In the genomic region with DNA sequence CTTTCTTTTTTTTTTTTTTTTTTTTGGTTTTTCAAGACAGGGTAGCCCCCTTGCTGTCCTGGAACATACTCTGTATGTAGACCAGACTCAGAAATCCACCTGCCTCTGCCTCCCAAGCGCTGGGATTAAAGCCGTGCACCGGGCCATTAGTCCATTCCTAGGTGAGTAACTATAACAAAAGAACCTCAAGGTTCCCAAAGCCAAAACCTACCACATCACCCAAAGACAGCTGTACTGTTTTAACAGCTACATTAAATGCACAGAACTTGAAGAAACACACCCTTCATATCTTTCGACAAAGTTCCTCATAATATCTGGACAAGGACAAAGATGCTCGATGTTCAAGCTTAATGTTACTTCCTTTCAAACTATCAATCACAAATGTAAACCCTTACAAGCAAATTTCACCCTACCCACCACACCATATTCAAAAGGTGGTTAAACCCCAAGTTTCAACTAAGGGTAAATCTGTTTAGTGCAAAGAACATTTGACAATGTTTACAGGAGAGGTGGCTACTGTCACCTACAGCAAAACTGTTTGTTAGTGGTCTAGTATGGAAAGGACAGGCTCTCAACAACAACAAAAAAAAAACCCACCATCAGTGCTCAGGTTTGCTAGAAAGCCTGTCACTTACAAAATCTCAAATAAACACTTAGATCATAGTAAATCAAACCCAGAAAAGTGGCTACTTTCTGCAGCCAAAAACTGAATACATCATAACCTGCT, we compare ENCODE assay signal across 8 mouse cellular contexts. TPM values are rescaled to one million over a fixed set of nuclear protein-coding genes. Genes with fewer than 3 reads are reported as not detected.
DNase-seq lines count a peak whose midpoint lies in the region; ATAC-seq and TF ChIP-seq lines count a peak whose summit lies in the region.

No protein-coding gene starts in this region.

- peaks cover 32% of the 10 kb centered on the region for H3K36me3 ChIP-seq in heart, embryonic 14.5 days (ENCODE audit: control insufficient read depth, insufficient read depth, low read length)
- peaks cover 10% of the 10 kb centered on the region for H3K36me3 ChIP-seq in spleen, adult 2 months (ENCODE audit: control insufficient read depth, insufficient read depth, low read length)
- peaks cover 14% of the 10 kb centered on the region; the same call in 1 of the 2 replicates for H3K36me3 ChIP-seq in liver, embryonic 11.5 days (ENCODE audit: control insufficient read depth, insufficient read depth, low read length)

- 57% methylated on average over 5 of the region's 5 CpGs for whole genome bisulfite sequencing in heart, embryonic 14.5 days
- WGBS in spleen, adult 2 months = 37% methylated on average over 5 of the region's 5 CpGs
- 42% methylated on average over 5 of the region's 5 CpGs for WGBS in liver, embryonic 11.5 days

- no peak for TF ChIP-seq CTCF in spleen, adult 2 months (IDR thresholded peaks at IDR 0.05; ENCODE audit: extremely low read depth, insufficient read depth, insufficient read length, insufficient replicate concordance)

- peak overlapping the region; percentile 99; the same call in 1 of the 2 replicates for H3K9ac ChIP-seq in heart, embryonic 14.5 days (ENCODE audit: low read length)
- peak overlapping the region; percentile 87 for H3K9ac ChIP-seq in liver, embryonic 11.5 days (ENCODE audit: low read depth, low read length)

- no peak for ATAC-seq in heart, embryonic 14.5 days (ENCODE audit: insufficient number of reproducible peaks, insufficient read depth, low FRiP score, low read depth)
- ATAC-seq in liver, embryonic 11.5 days (replicated peaks; ENCODE audit: low FRiP score) = no peak
- ATAC-seq in erythroid progenitor cell, adult 5-6 weeks (replicated peaks; ENCODE audit: low FRiP score, poor library complexity, severe bottlenecking) = no peak

- no peaks in the 10 kb centered on the region for H3K9me3 ChIP-seq in heart, embryonic 14.5 days (ENCODE audit: control insufficient read depth, low read length)
- no peaks in the 10 kb centered on the region for H3K9me3 ChIP-seq in liver, embryonic 11.5 days (ENCODE audit: control insufficient read depth, low read length)

- H3K4me2 ChIP-seq in heart, embryonic 14.5 days (ENCODE audit: low read length) = peak overlapping the region; percentile 72
- peak overlapping the region; percentile 89 for H3K4me2 ChIP-seq in liver, embryonic 11.5 days

- H3K27me3 ChIP-seq in heart, embryonic 14.5 days (ENCODE audit: control insufficient read depth, insufficient read depth, low read length) = no peaks in the 10 kb centered on the region
- no peaks in the 10 kb centered on the region for H3K27me3 ChIP-seq in spleen, adult 2 months (ENCODE audit: control insufficient read depth, insufficient read depth, low read length)
- no peaks in the 10 kb centered on the region for H3K27me3 ChIP-seq in liver, embryonic 11.5 days (replicated peaks; ENCODE audit: control insufficient read depth, insufficient read depth, low read length)

- peaks cover 0 to 43% of the 10 kb centered on the region in 2 experiments; a peak in 2 of 4 replicates for H3K4me1 ChIP-seq in heart, embryonic 14.5 days (ENCODE audit: control insufficient read depth in 2 of 2, insufficient read depth in 2 of 2, low read length in 2 of 2)
- H3K4me1 ChIP-seq in spleen, adult 2 months (ENCODE audit: control insufficient read depth, insufficient read depth, insufficient read length) = peaks cover 6% of the 10 kb centered on the region; the same call in 1 of the 2 replicates
- peaks cover 36% of the 10 kb centered on the region for H3K4me1 ChIP-seq in liver, embryonic 11.5 days (replicated peaks; ENCODE audit: control insufficient read depth, insufficient read depth, low read length)

- no peak for TF ChIP-seq POLR2A in spleen, adult 2 months (IDR thresholded peaks at IDR 0.05; ENCODE audit: low read depth, low read length)

- intact Hi-C loops in heart, postnatal 10 days (cut with DNase I) = no loop called here

- peak overlapping the region in 1 of 2 experiments; percentile 95; a peak in 2 of 4 replicates for H3K4me3 ChIP-seq in heart, embryonic 14.5 days (ENCODE audit: control insufficient read depth in 1 of 2, insufficient read depth in 1 of 2, low read depth in 1 of 2, low read length in 2 of 2)
- no peak overlapping the region; the same call in 1 of the 2 replicates for H3K4me3 ChIP-seq in spleen, adult 2 months (ENCODE audit: extremely low read depth, insufficient read depth, insufficient read length)
- peak overlapping the region; percentile 72 for H3K4me3 ChIP-seq in liver, embryonic 11.5 days (ENCODE audit: low read depth, low read length)

- H3K27ac ChIP-seq in heart, embryonic 14.5 days (replicated peaks in 1 of 2; ENCODE audit: control insufficient read depth in 1 of 2, insufficient read depth in 1 of 2, low read depth in 2 of 2, low read length in 2 of 2) = no peak overlapping the region
- peak overlapping the region; percentile 88 for H3K27ac ChIP-seq in spleen, adult 2 months (ENCODE audit: insufficient read depth, low read length)
- 0 out of 2 replicates have a peak overlapping the region, but pooled peaks have one; percentile 9 for H3K27ac ChIP-seq in liver, embryonic 11.5 days (ENCODE audit: low read depth, low read length)

- no peak for DNase-seq in heart, postnatal 10 days
- DNase-seq in spleen, adult 2 months (ENCODE audit: low read depth in 1 of 2, low spot score in 2 of 2) = no peak
- DNase-seq in spleen, postnatal 14 days (ENCODE audit: low spot score in 2 of 2) = no peak
- DNase-seq in liver, embryonic 11.5 days (ENCODE audit: low spot score) = no peak
- DNase-seq in cerebellum, adult 8-10 months = no peak
- no peak for DNase-seq in layer of hippocampus, adult 11-12 months (ENCODE audit: low spot score)

RNA-seq across cellular contexts. Expression of gene Mgme1, which starts 3.3 kb away (rescaled TPM):
- polyA plus RNA-seq in heart, embryonic 14.5 days (2014; fragmentation: Nextera tagmentation; extraction: Ambion mirVana) = 21.2 and 21.8 TPM in 2 replicates
- total RNA-seq in heart, postnatal 10 days (2021) = 10 to 100 TPM in 1 of 2 experiments, 1 to 10 TPM in 1; 9.8 to 11.5 TPM
- polyA plus RNA-seq in spleen, adult 2 months (2012; rRNA removed) = 2.0 and 2.1 TPM in 2 replicates
- polyA plus RNA-seq in liver, embryonic 11.5 days (2014; fragmentation: Nextera tagmentation; extraction: Ambion mirVana) = 26.0 and 26.6 TPM in 2 replicates
- total RNA-seq in erythroid progenitor cell, adult 5-6 weeks (2015; ENCODE audit: low replicate concordance) = 4.2 and 5.4 TPM in 2 replicates
- total RNA-seq in erythroid progenitor cell, adult 5-6 weeks (2017; ENCODE audit: low replicate concordance) = 1.4 and 3.2 TPM in 2 replicates

RNA-seq across cellular contexts. Expression of gene Snx5, which starts 3.5 kb away (rescaled TPM):
- polyA plus RNA-seq in heart, embryonic 14.5 days (2014; fragmentation: Nextera tagmentation; extraction: Ambion mirVana) = 96.4 and 99.9 TPM in 2 replicates
- 10 to 100 TPM; 60.1 to 68.5 TPM for total RNA-seq in heart, postnatal 10 days (2021)
- polyA plus RNA-seq in spleen, adult 2 months (2012; rRNA removed) = 80.2 and 100 TPM in 2 replicates
- 168 and 171 TPM in 2 replicates for polyA plus RNA-seq in liver, embryonic 11.5 days (2014; fragmentation: Nextera tagmentation; extraction: Ambion mirVana)
- 93.7 and 130 TPM in 2 replicates for total RNA-seq in erythroid progenitor cell, adult 5-6 weeks (2015; ENCODE audit: low replicate concordance)
- total RNA-seq in erythroid progenitor cell, adult 5-6 weeks (2017; ENCODE audit: low replicate concordance) = 86.1 and 115 TPM in 2 replicates

Comparison
In these comparisons a context has a peak if more than half of its experiments do, and no peak if none do; other contexts are left out.
1. H3K27ac ChIP-seq: peak in spleen, adult 2 months (single experiment) and liver, embryonic 11.5 days (single experiment); none in heart, embryonic 14.5 days (0 of 2).